Mouse (Mus musculus) megakaryocyte, embryonic 14.5 days (primary cell): ENCODE measurements around the gene Akna. TPM values are rescaled to one million over a fixed set of nuclear protein-coding genes. Genes with fewer than 3 reads are reported as not detected.

Experiments used
- H3K27me3 ChIP-seq: replicated peaks from 2 replicates; pipeline ENCODE3; 2012; ENCODE audit warnings: inconsistent platforms
- H3K36me3 ChIP-seq: replicated peaks from 2 replicates; pipeline ENCODE3; 2012; ENCODE audit warnings: low read length, inconsistent platforms, mixed read lengths
- H3K4me1 ChIP-seq: 2 replicates; pipeline ENCODE4 v1.6.1; 2012; ENCODE audit warnings: inconsistent platforms
- H3K4me3 ChIP-seq: replicated peaks from 2 replicates; pipeline ENCODE3; 2012; ENCODE audit warnings: moderate library complexity, mild to moderate bottlenecking, inconsistent platforms
- H3K9me3 ChIP-seq: 2 replicates; pipeline ENCODE4 v1.6.1; 2012; ENCODE audit warnings: inconsistent platforms
- FLI1 ChIP-seq: IDR thresholded peaks from 2 replicates; pipeline ENCODE4 v1.6.1; 2012; ENCODE audit warnings: low read length, inconsistent platforms, mixed read lengths
- GATA1 ChIP-seq: IDR thresholded peaks from 3 replicates; pipeline ENCODE4 v1.6.1; 2012; ENCODE audit warnings: mixed read lengths, low read length, inconsistent platforms, borderline replicate concordance
- polyA plus RNA-seq: library from polyadenylated mRNA; stranded (reverse); fragments of >175 nt; gene quantifications from 2 replicates; pipeline ENCODE4 v1.2.3, GENCODE M21; 2012; ENCODE audit warnings: low replicate concordance; ENCODE audit not compliant: insufficient read depth

Gene Akna
- polyA plus RNA-seq, 1 experiment, result 12.0 TPM

- H3K36me3 ChIP-seq, result peaks cover 30% of the 10 kb centered on the region
- peaks cover 44% of the 10 kb centered on the region for H3K4me1 ChIP-seq
- no peak for TF ChIP-seq FLI1
- no peak for TF ChIP-seq GATA1
- H3K27me3 ChIP-seq, result peaks cover 3% of the 10 kb centered on the region
- no peaks in the 10 kb centered on the region for H3K9me3 ChIP-seq
- H3K4me3 ChIP-seq, result peak overlapping the region; percentile 29
Observed at GRCm38 (mm10) chr4:63389121-63389886, 13.8 kb downstream of the Akna start.

GRCm38 (mm10) chr4:63388029-63388428, 15.1 kb downstream of the Akna start:
- peaks cover 1% of the 10 kb centered on the region for H3K27me3 ChIP-seq
- H3K36me3 ChIP-seq, result peaks cover 32% of the 10 kb centered on the region
- H3K4me3 ChIP-seq, result no peak overlapping the region
- no peaks in the 10 kb centered on the region for H3K9me3 ChIP-seq
- TF ChIP-seq FLI1 (no peak), GATA1 (no peak)
- peaks cover 55% of the 10 kb centered on the region for H3K4me1 ChIP-seq

GRCm38 (mm10) chr4:63385784-63386183, 17.4 kb downstream of the Akna start:
- Histone ChIP-seq H3K9me3 (no peaks in the 10 kb centered on the region), H3K4me1 (peaks cover 54% of the 10 kb centered on the region), H3K27me3 (no peaks in the 10 kb centered on the region), H3K4me3 (no peak overlapping the region), H3K36me3 (peaks cover 44% of the 10 kb centered on the region)
- TF ChIP-seq GATA1 (no peak), FLI1 (no peak)

DNA sequence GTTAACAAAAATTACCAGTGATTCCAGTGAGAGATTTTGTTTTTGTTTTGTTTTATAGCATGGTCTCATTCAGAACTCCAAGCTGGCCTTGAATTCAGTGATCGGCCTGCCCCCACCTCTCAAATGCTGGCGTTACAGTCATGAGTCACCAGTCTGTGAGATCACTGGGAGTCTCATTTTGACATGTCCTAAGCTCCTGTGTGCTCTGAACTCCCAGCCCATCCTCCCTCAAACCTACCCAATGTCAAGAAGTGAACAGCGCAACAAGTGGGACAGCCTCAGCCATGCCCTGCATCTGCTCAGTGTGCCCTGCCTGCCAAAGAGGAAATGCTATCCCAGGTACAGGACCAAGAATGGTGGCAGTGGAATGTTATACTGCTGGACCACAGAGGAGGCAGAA, 17.9 kb downstream of the Akna start:
- H3K9me3 ChIP-seq, result no peaks in the 10 kb centered on the region
- H3K4me3 ChIP-seq, result no peak overlapping the region
- peaks cover 49% of the 10 kb centered on the region for H3K36me3 ChIP-seq
- peaks cover 3% of the 10 kb centered on the region for H3K27me3 ChIP-seq
- peaks cover 56% of the 10 kb centered on the region for H3K4me1 ChIP-seq
- TF ChIP-seq FLI1 (no peak), GATA1 (no peak)

DNA sequence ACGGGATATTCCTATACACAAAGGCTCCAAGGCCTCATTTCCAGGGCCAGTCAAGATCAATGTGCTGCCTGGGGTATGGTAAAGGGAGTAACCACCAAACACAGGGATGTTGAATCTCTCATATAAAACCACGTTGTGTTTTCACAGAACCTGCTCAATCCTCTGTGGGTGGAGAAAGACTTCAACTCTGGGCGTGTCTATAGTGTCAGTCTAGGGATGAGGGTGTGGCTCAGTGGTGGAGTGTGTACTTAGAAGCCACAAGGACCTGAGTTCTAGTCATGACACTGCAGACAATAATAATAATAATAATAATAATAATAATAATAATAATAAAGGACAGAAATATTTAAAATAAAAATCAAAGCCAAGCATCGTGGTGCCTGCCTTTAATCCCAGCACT, 18.9 kb downstream of the Akna start:
- no peaks in the 10 kb centered on the region for H3K9me3 ChIP-seq

GRCm38 (mm10) chr4:63383474-63383873, 19.7 kb downstream of the Akna start:
- peaks cover 3% of the 10 kb centered on the region for H3K27me3 ChIP-seq
- TF ChIP-seq FLI1, result no peak
- TF ChIP-seq GATA1, result no peak
- H3K4me3 ChIP-seq, result no peak overlapping the region
- H3K9me3 ChIP-seq, result no peaks in the 10 kb centered on the region
- H3K36me3 ChIP-seq, result peaks cover 65% of the 10 kb centered on the region
- peaks cover 50% of the 10 kb centered on the region for H3K4me1 ChIP-seq

More for the DNA sequence above, 18.9 kb downstream of the Akna start:
- H3K4me1 ChIP-seq, result peaks cover 53% of the 10 kb centered on the region
- peaks cover 57% of the 10 kb centered on the region for H3K36me3 ChIP-seq
- TF ChIP-seq GATA1 (no peak), FLI1 (no peak)
- H3K27me3 ChIP-seq, result peaks cover 3% of the 10 kb centered on the region
- H3K4me3 ChIP-seq, result no peak overlapping the region

- Histone ChIP-seq H3K27me3 (peaks cover 3% of the 10 kb centered on the region), H3K9me3 (no peaks in the 10 kb centered on the region), H3K4me1 (peaks cover 49% of the 10 kb centered on the region), H3K36me3 (peaks cover 68% of the 10 kb centered on the region), H3K4me3 (no peak overlapping the region)
- no peak for TF ChIP-seq FLI1
- TF ChIP-seq GATA1, result no peak
Observed at GRCm38 (mm10) chr4:63382676-63383369, 20.3 kb downstream of the Akna start.

- H3K4me3 ChIP-seq, result no peak overlapping the region
- TF ChIP-seq GATA1, result no peak
- no peaks in the 10 kb centered on the region for H3K9me3 ChIP-seq
- H3K4me1 ChIP-seq, result peaks cover 19% of the 10 kb centered on the region
- H3K36me3 ChIP-seq, result peaks cover 90% of the 10 kb centered on the region
- peaks cover 3% of the 10 kb centered on the region for H3K27me3 ChIP-seq
Observed at GRCm38 (mm10) chr4:63377483-63377882, 25.7 kb downstream of the Akna start.

DNA sequence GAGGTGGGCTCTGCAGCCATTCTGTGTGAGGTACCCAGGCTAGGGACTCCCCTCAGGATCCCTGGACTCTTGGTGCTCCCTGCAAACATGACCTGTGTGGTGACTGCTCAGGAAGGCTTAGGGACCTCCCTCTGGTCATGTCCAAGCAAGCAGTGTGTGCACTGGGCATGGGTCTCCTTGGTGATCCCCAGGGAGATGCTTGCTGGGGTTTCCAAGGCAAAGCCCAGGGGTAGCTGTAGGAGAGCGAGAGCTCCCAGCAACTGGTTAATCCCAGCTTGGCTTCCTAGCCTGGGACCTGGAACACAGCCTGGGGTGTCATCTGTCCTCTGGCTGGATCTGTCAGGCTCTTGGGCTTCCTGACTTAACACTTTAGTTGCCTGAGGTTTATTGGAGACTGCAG, 27.8 kb downstream of the Akna start:
- Histone ChIP-seq H3K36me3 (peaks cover 80% of the 10 kb centered on the region), H3K4me3 (no peak overlapping the region), H3K27me3 (peaks cover 2% of the 10 kb centered on the region), H3K9me3 (no peaks in the 10 kb centered on the region), H3K4me1 (peaks cover 16% of the 10 kb centered on the region)
- TF ChIP-seq FLI1 (no peak), GATA1 (no peak)

- H3K27me3 ChIP-seq, result peaks cover 2% of the 10 kb centered on the region
- TF ChIP-seq GATA1, result no peak
- no peak for TF ChIP-seq FLI1
- H3K9me3 ChIP-seq, result no peaks in the 10 kb centered on the region
- H3K36me3 ChIP-seq, result peaks cover 79% of the 10 kb centered on the region
- peaks cover 9% of the 10 kb centered on the region for H3K4me1 ChIP-seq
- H3K4me3 ChIP-seq, result no peak overlapping the region
Observed at GRCm38 (mm10) chr4:63374331-63374730, 28.8 kb downstream of the Akna start.
